Mouse (Mus musculus) erythroid progenitor cell, adult 5-6 weeks (primary cell): ENCODE data around the gene Pou6f2. TPM values are rescaled to one million over a fixed set of nuclear protein-coding genes. Genes with fewer than 3 reads are reported as not detected.

Experiments used
- ATAC-seq: replicated peaks from 2 replicates; pipeline ENCODE4 v1.8.0; 2016; ENCODE audit warnings: moderate number of reproducible peaks, mild to moderate bottlenecking, moderate TSS enrichment, inconsistent platforms; ENCODE audit not compliant: poor library complexity, low FRiP score, severe bottlenecking
- total RNA-seq, 2 experiments: library from RNA; stranded (forward) in 1 of 2; stranded (reverse) in 1 of 2; fragments of 150-400 nt in 1 of 2; fragments of 186-747, 209-891 nt in 1 of 2; gene quantifications; 2 replicates each; pipeline versions ENCODE4 v1.2.3 to v1.2.4; 2015 to 2017; ENCODE audit warnings: low replicate concordance in 2 of 2

Pou6f2 gene
- total RNA-seq (2015; ENCODE audit: low replicate concordance): not detected in 2 replicates
- not detected in 2 replicates for total RNA-seq (2017; ENCODE audit: low replicate concordance)

GRCm38 (mm10) chr13:18397586-18397985, at the start of gene Pou6f2:
Gene Pou6f2, minus strand, starts transcription at chr13:18397686.
- no peak for ATAC-seq

GRCm38 (mm10) chr13:18439858-18440257, 42.4 kb upstream of the Pou6f2 start:
- ATAC-seq: no peak

GRCm38 (mm10) chr13:18387673-18388072, 9.8 kb downstream of the Pou6f2 start:
- ATAC-seq: no peak

- ATAC-seq: no peak
Measured at GRCm38 (mm10) chr13:18363373-18363772, 34.1 kb downstream of the Pou6f2 start.

GRCm38 (mm10) chr13:18344580-18345333, 52.7 kb downstream of the Pou6f2 start:
- no peak for ATAC-seq

DNA sequence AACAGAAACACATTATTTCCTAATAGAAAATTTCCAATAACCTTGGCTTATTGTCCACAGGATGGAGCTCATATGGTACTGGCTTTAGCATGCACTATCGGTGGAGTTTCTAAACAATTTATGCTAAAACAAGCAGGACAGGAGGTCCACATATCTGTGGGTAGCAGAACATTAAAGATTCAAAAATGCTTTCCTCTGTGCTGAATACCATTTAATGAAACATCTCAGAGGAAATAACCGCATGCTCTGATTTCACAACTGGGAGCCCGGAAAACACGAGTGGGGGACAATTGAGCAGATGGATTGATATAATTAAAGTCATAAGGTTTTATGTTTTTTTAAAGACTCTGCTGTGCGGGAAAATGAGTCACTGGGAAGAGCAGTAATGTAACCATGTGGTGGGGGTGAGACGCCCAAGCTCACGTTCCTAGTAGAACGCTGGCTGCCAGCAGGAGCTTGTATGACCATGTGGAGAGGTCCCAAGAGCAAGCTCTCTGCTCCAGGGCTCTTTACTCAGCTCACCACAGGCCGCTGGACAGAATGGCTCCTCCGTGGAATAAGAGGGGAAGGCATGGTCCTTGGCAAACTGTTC, 58.5 kb downstream of the Pou6f2 start:
- ATAC-seq: no peak

- no peak for ATAC-seq
Measured at GRCm38 (mm10) chr13:18338022-18338421, 59.5 kb downstream of the Pou6f2 start.

- no peak for ATAC-seq
Measured at GRCm38 (mm10) chr13:18334035-18334434, 63.5 kb downstream of the Pou6f2 start.

DNA sequence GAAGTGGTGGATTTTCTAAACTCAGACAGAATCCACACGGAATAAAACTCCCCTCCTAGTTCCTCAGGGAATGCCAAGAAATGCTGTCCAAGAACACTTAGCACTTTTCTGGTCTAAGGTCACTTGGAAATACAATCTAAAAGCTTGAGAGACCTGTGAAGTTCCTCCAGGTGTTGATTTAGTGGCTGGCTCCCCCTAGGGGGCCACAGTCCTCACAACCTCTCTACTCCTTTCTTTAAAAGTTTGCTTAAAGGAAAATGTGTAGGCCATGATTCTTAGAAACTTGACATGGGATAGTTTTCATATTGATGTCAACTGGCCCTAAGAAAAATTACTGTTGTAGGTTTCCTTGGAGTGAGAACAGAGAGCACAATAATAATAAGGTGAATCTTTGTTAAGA, 64.9 kb downstream of the Pou6f2 start:
- no peak for ATAC-seq

DNA sequence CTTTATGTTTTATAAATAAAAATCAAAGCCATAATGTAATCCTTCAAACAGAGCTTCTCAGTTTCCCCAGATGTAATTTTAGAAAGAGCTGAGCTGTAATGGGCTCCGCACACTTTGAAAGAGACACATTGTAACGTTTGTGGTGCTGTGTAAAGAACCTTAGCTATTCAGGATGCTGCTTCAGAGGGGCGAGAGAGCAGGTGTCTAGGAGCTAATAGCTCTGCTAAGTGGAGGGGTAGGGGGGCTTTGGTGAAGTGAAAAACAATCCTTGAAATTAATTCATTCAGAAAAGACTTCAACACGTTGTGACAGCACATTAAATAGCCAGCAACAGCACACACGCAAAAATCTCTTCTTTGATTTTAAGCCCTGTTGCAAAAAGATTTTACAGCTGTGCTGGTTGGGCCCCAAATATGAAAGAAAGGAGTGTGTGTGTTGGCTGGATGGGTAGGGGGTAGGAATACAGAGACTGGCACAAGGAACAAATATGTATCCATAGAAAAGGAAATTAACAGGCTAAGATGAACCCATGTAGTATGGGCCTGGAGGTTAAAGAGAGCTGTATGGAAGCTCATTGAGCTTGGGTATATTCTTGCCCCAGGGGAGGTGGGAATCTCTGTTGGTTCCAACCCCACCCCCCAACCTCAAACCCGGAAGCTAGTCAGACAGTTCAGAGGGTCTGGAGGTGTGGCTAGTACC, 73.4 kb downstream of the Pou6f2 start:
- ATAC-seq: no peak

- ATAC-seq: no peak
Measured at GRCm38 (mm10) chr13:18323407-18323806, 74.1 kb downstream of the Pou6f2 start.

DNA sequence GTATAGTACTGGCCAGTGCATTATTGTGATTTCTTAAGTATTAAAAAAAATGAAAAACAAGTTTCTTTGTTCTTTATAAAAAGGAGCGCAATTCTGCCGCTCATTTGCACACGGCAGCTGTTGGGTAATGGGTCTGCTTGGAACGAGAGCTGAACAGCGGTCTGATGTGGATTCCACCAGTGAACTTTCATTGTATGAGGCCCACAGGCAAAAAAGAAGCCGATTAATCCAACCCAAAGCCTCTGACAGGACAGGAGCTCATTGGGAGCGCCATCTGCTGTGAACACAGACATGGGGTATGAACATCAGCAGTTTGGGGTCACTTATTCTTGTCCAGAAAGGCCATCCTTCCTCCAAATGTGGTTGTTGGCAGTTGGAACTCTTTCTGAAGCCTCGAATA, 84.9 kb downstream of the Pou6f2 start:
- no peak for ATAC-seq

GRCm38 (mm10) chr13:18309024-18309423, 88.5 kb downstream of the Pou6f2 start:
- ATAC-seq: no peak

DNA sequence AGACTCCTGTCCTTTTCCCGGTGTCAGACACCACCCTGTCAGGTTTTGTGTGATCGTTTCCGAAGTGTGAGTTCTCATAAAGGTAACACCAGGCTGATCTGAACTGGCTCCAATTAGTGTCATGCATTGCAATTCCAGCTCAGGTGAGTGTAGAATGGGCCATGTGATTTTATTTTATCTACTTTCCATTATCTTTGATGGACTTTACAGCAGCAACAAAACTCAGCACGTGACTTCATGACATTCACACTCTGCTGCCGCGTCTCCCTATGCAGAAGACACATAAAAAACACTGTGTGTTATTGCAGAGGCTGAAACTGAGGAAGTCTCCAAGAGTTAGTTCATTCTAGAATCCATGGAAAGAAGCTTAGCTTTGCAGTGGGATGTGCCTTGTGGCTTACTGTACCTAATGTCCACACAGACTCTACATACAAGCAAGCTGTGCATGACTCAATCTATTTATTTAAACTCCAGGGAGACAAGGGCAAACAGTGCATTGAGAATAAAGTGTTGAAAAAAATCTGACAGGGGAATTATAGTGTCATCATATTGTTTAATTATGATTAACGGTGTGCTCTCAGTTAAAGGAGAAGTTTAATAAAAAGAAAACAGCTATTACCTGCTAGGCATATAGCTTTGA, 90.9 kb downstream of the Pou6f2 start:
- ATAC-seq: no peak

DNA sequence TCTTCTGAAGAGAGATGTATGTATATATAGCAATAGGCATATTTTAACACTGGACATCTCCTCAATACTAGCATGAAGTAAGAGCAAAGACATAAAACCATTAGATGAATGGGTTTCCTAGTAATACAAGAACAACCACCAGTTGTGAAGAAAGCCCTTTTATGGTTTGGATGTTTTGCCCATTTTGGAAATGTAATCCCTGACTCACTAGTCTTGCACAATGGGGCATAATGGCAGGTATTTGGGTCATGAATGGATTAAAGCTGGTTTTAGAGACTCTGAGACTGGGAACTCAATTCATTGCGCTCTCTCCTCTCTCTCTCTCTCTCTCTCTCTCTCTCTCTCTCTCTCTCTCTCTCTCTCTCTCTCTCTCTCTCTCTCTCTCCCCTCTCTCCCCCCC, 97.5 kb downstream of the Pou6f2 start:
- no peak for ATAC-seq

- no peak for ATAC-seq
Measured at GRCm38 (mm10) chr13:18293438-18293837, 104.0 kb downstream of the Pou6f2 start.

GRCm38 (mm10) chr13:18290253-18290914, 107.1 kb downstream of the Pou6f2 start:
- no peak for ATAC-seq

GRCm38 (mm10) chr13:18287536-18287935, 110.0 kb downstream of the Pou6f2 start:
- no peak for ATAC-seq

- no peak for ATAC-seq
Measured at GRCm38 (mm10) chr13:18282361-18282982, 115.0 kb downstream of the Pou6f2 start.
